Mouse (Mus musculus): Measurements from ENCODE around the gene Gtf3c5. TPM values are rescaled to one million over a fixed set of nuclear protein-coding genes. Genes with fewer than 3 reads are reported as not detected.

Gtf3c5 gene
- polyA plus RNA-seq, 1 experiment from 2014 or later: 39.5 TPM

DNA sequence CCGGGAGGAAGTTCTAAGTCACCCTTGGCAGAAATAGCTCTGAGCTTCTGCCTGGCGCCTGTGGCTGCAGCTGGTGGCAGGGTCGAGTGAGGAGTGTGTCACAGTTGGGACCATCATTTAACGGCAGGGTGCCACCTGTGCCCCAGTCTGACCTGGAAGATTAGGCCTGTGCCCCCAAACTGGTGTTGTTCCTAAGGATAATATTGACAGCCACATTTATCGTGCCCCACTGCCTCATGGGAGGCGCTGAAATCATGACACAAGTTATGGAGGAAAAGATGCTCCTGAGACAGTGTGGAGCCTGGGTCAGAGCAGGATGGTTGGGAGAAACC lies 16.0 kb upstream of the Gtf3c5 start:
- Histone ChIP-seq H3K9ac (ENCODE audit: low read depth, low read length) (no peak overlapping the region), H3K27me3 (replicated peaks; ENCODE audit: control insufficient read depth, insufficient read depth, low read length) (no peaks in the 10 kb centered on the region), H3K9me3 (ENCODE audit: control insufficient read depth, low read length) (no peaks in the 10 kb centered on the region), H3K36me3 (ENCODE audit: control insufficient read depth, insufficient read depth, low read length) (no peaks in the 10 kb centered on the region), H3K27ac (ENCODE audit: low read depth, low read length) (no peak overlapping the region), H3K4me1 (ENCODE audit: control insufficient read depth, insufficient read depth, low read depth, low read length) (no peaks in the 10 kb centered on the region), H3K4me3 (ENCODE audit: low read length) (no peak overlapping the region), H3K4me2 (ENCODE audit: low read length) (no peak overlapping the region)
- no peak for ATAC-seq
- WGBS: 79% methylated on average over 6 of the region's 6 CpGs

DNA sequence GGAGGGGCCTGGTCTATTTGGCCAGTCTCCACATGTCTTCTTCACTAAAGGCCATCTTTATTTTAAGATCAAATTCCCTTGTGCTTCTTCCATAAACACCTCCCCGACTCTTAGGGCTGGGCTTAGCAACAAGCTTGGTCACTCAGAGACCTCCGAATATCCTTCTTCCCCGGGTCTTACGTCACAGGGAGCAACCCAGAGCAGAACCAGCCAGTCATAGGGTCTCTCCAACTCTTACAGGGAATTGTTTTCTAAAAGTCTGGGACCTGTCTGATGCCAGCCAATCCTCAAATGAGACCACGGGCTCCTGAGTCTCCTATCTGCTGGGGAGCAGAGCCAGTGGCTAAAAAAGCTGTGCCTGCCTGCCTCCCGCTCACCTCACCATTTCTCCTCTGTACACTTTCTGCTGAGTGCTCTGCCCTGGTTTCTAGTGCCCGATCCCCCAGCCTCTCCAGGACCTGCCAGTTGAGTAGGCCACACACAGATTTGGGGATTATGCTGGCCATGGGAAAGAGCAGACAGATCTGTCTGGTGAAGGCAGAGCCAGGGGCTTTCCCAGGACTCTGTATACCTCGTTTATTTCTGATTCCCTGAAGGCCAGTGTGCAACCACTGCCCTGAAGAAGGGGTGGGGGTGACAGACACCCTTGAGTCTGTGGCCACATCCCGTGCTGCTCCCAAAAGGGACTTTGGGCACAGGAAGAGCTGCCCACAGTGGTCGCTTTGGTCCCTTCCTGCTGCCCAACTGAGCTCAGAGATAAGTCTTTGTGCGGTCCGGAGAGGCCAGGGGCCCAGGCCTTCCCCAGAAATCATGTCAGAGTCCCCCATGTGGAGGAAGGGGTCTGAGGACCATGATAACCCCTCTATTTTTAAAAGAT lies 15.4 kb upstream of the Gtf3c5 start:
- no peaks in the 10 kb centered on the region for H3K9me3 ChIP-seq (ENCODE audit: control insufficient read depth, low read length)
- ATAC-seq: no peak
- 74% methylated on average over 12 of the region's 12 CpGs for WGBS

DNA sequence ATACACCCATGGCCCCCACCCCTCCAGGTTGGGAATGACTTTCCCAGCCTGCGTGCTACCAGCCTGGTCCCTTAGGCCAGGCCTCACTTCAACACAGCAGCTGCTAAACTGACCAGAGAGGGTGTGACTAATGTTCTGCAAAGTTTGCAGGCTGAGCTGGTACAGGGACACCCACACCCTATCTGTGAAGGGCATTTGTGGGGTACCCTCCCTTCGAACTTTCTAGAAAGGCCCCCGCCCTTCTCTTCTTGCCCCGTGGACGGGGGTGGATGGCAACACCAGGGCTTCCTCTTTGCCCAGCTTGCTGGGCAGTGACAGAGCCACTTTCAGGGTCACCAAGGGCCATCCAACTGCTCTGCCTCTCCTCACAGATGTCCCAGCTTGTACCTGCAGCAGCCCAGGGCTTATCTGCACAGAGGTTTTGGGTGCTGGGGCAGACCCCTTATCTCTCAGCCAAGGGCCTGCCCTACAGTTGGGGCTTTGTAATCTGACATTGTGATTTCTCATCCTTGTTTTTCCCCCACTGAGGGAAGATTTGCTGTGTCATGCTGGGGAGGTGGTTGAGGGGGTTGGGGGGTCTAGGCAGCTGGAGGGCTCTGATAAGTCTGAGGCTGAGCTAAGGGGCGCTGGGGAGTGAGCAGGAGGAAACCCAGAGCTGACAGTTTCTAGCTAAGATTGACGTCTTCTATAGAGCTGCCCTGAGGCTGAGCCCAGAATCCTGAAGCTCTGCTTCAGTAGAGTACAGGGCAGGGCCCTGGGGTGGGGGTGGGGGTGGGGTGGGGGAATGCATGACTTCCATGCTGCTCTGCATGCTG lies 14.4 kb upstream of the Gtf3c5 start:
- no peaks in the 10 kb centered on the region for H3K4me1 ChIP-seq (ENCODE audit: control insufficient read depth, insufficient read depth, low read depth, low read length)
- no peaks in the 10 kb centered on the region for H3K27me3 ChIP-seq (replicated peaks; ENCODE audit: control insufficient read depth, insufficient read depth, low read length)
- no peak overlapping the region for H3K27ac ChIP-seq (ENCODE audit: low read depth, low read length)
- no peak overlapping the region for H3K4me2 ChIP-seq (ENCODE audit: low read length)
- no peak overlapping the region for H3K9ac ChIP-seq (ENCODE audit: low read depth, low read length)
- 73% methylated on average over 6 of the region's 7 CpGs for WGBS
- no peaks in the 10 kb centered on the region for H3K36me3 ChIP-seq (ENCODE audit: control insufficient read depth, insufficient read depth, low read length)
- H3K9me3 ChIP-seq (ENCODE audit: control insufficient read depth, low read length): no peaks in the 10 kb centered on the region
- no peak overlapping the region for H3K4me3 ChIP-seq (ENCODE audit: low read length)
- ATAC-seq: no peak

More for the DNA sequence above, 15.4 kb upstream of the Gtf3c5 start:
- Histone ChIP-seq H3K27me3 (replicated peaks; ENCODE audit: control insufficient read depth, insufficient read depth, low read length) (no peaks in the 10 kb centered on the region), H3K4me2 (ENCODE audit: low read length) (no peak overlapping the region), H3K27ac (ENCODE audit: low read depth, low read length) (no peak overlapping the region), H3K4me1 (ENCODE audit: control insufficient read depth, insufficient read depth, low read depth, low read length) (no peaks in the 10 kb centered on the region), H3K9ac (ENCODE audit: low read depth, low read length) (no peak overlapping the region), H3K4me3 (ENCODE audit: low read length) (no peak overlapping the region), H3K36me3 (ENCODE audit: control insufficient read depth, insufficient read depth, low read length) (no peaks in the 10 kb centered on the region)

DNA sequence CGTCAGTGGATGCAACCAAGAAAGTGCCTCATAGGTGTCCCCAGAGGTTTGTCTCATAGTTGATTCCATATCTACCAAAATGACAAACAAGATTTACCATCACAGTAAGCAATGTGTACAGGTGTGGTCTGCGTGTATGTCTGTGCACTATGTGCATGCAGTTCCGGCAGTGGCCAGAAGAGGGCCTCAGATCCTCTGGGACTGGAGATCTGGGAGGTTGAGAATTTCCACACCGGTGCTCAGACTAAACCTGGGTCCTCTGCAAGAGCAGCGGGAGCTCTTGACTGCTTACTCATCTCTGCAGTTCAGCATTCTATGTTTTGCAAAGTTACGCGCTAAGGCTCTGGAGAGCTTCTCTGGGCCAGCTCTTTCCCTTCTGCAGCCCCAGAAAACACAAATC lies 13.4 kb upstream of the Gtf3c5 start:
- 92% methylated on average over 7 of the region's 7 CpGs for WGBS
- H3K4me1 ChIP-seq (ENCODE audit: control insufficient read depth, insufficient read depth, low read depth, low read length): no peaks in the 10 kb centered on the region
- H3K27ac ChIP-seq (ENCODE audit: low read depth, low read length): no peak overlapping the region
- no peak overlapping the region for H3K9ac ChIP-seq (ENCODE audit: low read depth, low read length)
- ATAC-seq: no peak
- no peak overlapping the region for H3K4me2 ChIP-seq (ENCODE audit: low read length)
- no peaks in the 10 kb centered on the region for H3K36me3 ChIP-seq (ENCODE audit: control insufficient read depth, insufficient read depth, low read length)
- H3K9me3 ChIP-seq (ENCODE audit: control insufficient read depth, low read length): no peaks in the 10 kb centered on the region
- no peaks in the 10 kb centered on the region for H3K27me3 ChIP-seq (replicated peaks; ENCODE audit: control insufficient read depth, insufficient read depth, low read length)
- H3K4me3 ChIP-seq (ENCODE audit: low read length): no peak overlapping the region

DNA sequence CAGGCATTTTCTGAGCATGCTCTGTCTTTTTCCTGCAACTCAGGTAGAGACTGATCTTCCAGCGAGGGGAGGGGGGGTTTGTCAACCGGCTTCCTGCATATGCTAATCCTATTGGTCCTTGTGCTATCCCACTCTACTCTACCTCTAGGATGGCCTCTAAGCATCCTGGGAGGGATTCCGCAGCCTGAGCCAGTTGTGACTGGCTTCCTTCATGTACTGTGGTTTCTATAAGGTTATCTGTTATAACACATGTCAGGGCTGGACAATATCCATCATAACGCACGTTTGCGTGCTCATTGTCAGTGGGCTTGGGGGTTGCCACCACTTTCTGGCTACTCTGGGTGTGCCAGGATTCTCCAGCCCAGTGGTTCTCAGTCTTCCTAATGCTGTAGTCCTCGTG lies 12.5 kb upstream of the Gtf3c5 start:
- no peak for ATAC-seq
- Histone ChIP-seq H3K9ac (ENCODE audit: low read depth, low read length) (no peak overlapping the region), H3K4me1 (ENCODE audit: control insufficient read depth, insufficient read depth, low read depth, low read length) (no peaks in the 10 kb centered on the region), H3K9me3 (ENCODE audit: control insufficient read depth, low read length) (no peaks in the 10 kb centered on the region), H3K27me3 (replicated peaks; ENCODE audit: control insufficient read depth, insufficient read depth, low read length) (no peaks in the 10 kb centered on the region), H3K4me3 (ENCODE audit: low read length) (no peak overlapping the region), H3K4me2 (ENCODE audit: low read length) (no peak overlapping the region), H3K27ac (ENCODE audit: low read depth, low read length) (no peak overlapping the region), H3K36me3 (ENCODE audit: control insufficient read depth, insufficient read depth, low read length) (no peaks in the 10 kb centered on the region)
- 80% methylated on average over 7 of the region's 7 CpGs for WGBS

DNA sequence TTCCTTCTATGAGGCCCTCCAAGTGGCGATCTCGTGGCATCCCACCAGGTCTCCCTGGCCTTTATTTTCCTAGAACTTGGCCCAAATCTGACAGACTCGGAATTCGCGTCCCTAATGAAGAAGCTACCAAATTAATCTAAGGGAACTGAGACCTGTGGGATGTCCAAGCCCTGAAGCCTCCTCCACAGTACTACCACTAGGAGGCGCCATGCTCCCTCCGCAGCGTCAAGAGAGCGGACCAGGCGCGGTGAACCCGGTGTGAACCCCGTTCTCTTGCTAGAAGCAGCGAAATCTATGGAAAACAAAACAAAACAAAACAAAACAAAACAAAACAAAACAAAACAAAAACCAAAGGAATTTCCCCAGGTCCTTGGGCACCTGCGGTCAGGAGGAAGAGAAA lies 9.3 kb upstream of the Gtf3c5 start:
- Histone ChIP-seq H3K4me2 (ENCODE audit: low read length) (no peak overlapping the region), H3K9me3 (ENCODE audit: control insufficient read depth, low read length) (no peaks in the 10 kb centered on the region), H3K4me3 (ENCODE audit: low read length) (no peak overlapping the region), H3K36me3 (ENCODE audit: control insufficient read depth, insufficient read depth, low read length) (no peaks in the 10 kb centered on the region), H3K9ac (ENCODE audit: low read depth, low read length) (no peak overlapping the region), H3K27me3 (replicated peaks; ENCODE audit: control insufficient read depth, insufficient read depth, low read length) (no peaks in the 10 kb centered on the region), H3K4me1 (ENCODE audit: control insufficient read depth, insufficient read depth, low read depth, low read length) (no peaks in the 10 kb centered on the region), H3K27ac (ENCODE audit: low read depth, low read length) (no peak overlapping the region)
- WGBS: 8% methylated on average over 15 of the region's 15 CpGs
- ATAC-seq: no peak

DNA sequence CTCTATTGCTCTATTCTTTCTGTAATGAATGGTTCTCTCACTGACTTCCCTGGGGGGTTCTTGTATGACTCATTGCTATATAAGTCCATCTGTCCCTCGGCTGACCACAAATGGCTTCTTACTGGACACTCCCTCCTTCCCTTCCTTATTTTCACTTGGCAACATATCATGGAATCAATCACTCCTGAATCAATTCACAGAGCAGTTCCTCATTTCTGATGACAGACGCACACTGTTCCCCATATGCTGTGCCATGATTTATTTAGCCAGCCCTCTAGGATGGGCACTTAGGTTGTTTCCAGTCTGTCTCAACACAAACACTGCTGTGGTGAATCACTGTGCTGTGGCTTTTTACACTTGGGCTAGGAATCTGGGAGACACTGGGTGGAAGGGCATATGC lies 7.9 kb upstream of the Gtf3c5 start:
- Histone ChIP-seq H3K36me3 (ENCODE audit: control insufficient read depth, insufficient read depth, low read length) (no peaks in the 10 kb centered on the region), H3K4me1 (ENCODE audit: control insufficient read depth, insufficient read depth, low read depth, low read length) (no peaks in the 10 kb centered on the region), H3K9ac (ENCODE audit: low read depth, low read length) (no peak overlapping the region), H3K9me3 (ENCODE audit: control insufficient read depth, low read length) (no peaks in the 10 kb centered on the region), H3K4me3 (ENCODE audit: low read length) (no peak overlapping the region), H3K27me3 (replicated peaks; ENCODE audit: control insufficient read depth, insufficient read depth, low read length) (no peaks in the 10 kb centered on the region), H3K4me2 (ENCODE audit: low read length) (no peak overlapping the region), H3K27ac (ENCODE audit: low read depth, low read length) (no peak overlapping the region)
- ATAC-seq: no peak
- WGBS: 61% methylated on average over 2 of the region's 2 CpGs

DNA sequence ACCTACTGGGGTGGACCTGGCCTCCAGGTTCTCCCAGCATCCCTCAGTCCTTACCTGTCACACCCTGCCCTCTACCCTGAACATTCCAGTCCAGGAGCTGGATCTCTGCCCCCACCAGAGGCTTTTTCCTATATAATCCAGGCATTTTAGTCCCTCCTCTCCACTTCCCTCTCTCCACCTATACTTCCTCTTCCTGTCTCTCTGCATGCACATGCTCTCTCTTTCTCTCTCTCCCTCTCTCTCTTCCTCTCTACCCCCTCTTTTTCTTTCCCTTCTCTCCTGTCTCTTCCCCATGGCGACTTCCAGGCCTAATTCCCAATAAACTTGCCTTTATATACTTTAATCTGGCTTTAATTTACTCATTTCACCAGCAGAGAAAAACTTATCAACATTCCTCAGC lies 5.0 kb upstream of the Gtf3c5 start:
- Histone ChIP-seq H3K27me3 (replicated peaks; ENCODE audit: control insufficient read depth, insufficient read depth, low read length) (no peaks in the 10 kb centered on the region), H3K4me1 (ENCODE audit: control insufficient read depth, insufficient read depth, low read depth, low read length) (no peaks in the 10 kb centered on the region; the same call in 1 of the 2 replicates), H3K9me3 (ENCODE audit: control insufficient read depth, low read length) (no peaks in the 10 kb centered on the region), H3K4me2 (ENCODE audit: low read length) (no peak overlapping the region), H3K27ac (ENCODE audit: low read depth, low read length) (no peak overlapping the region), H3K36me3 (ENCODE audit: control insufficient read depth, insufficient read depth, low read length) (no peaks in the 10 kb centered on the region), H3K9ac (ENCODE audit: low read depth, low read length) (no peak overlapping the region), H3K4me3 (ENCODE audit: low read length) (no peak overlapping the region)
- WGBS: 38% methylated on average over 1 of the region's 1 CpGs
- ATAC-seq: no peak

DNA sequence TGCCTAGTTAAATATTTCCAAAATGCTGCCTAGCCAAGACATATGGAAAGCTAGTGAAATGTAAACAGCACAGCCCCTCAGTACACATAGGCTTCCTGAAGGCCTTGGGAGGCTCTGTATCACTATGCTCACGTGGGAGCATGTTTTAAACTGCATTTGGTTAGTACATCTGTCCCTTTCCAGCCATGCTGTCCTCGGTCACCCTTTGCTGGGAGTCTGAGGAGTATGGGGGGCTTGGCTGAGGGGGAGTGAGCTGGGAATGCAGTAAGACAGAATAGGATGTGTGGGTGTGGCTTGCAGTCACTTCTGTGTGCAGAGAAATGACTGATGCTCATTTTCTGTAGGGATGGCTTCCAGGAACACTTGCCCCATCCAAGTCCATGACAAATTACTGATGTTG lies 2.2 kb upstream of the Gtf3c5 start:
- H3K4me3 ChIP-seq (ENCODE audit: low read length): no peak overlapping the region
- no peaks in the 10 kb centered on the region for H3K27me3 ChIP-seq (replicated peaks; ENCODE audit: control insufficient read depth, insufficient read depth, low read length)
- H3K36me3 ChIP-seq (ENCODE audit: control insufficient read depth, insufficient read depth, low read length): 0 out of 2 replicates have a peak, but pooled peaks cover under 1% of the 10 kb centered on the region
- H3K4me1 ChIP-seq (ENCODE audit: control insufficient read depth, insufficient read depth, low read depth, low read length): peaks cover 14% of the 10 kb centered on the region
- H3K27ac ChIP-seq (ENCODE audit: low read depth, low read length): no peak overlapping the region
- H3K4me2 ChIP-seq (ENCODE audit: low read length): no peak overlapping the region
- no peaks in the 10 kb centered on the region for H3K9me3 ChIP-seq (ENCODE audit: control insufficient read depth, low read length)
- no peak for ATAC-seq
- H3K9ac ChIP-seq (ENCODE audit: low read depth, low read length): no peak overlapping the region
- WGBS: 48% methylated on average over 2 of the region's 2 CpGs

All from hindbrain, embryonic 16.5 days (tissue).